Mouse (Mus musculus) limb, embryonic 14.5 days (tissue): Measurements from ENCODE around the gene Cnnm3. TPM values are rescaled to one million over a fixed set of nuclear protein-coding genes. Genes with fewer than 3 reads are reported as not detected.

Experiments
- ATAC-seq: fragments of 200-750 bp; cut with Nextera tagmentation; 2 replicates; pipeline ENCODE4 v1.8.0; 2017; ENCODE audit warnings: low read depth, moderate number of reproducible peaks, moderate TSS enrichment; ENCODE audit not compliant: low FRiP score
- DNase-seq: peaks from one replicate; pipeline ENCODE4 v3.0.0-alpha.2; 2015; ENCODE audit warnings: low spot score
- H3K27ac ChIP-seq: fragments of 300-500 bp; sonication (generic); replicated peaks from 2 replicates; pipeline ENCODE4 v1.5.1; 2014; ENCODE audit warnings: low read depth, mild to moderate bottlenecking, low read length, moderate library complexity, mixed read lengths
- H3K27me3 ChIP-seq: fragments of 300-500 bp; sonication (generic); 2 replicates; pipeline ENCODE4 v1.6.1; 2014; ENCODE audit warnings: low read length, mixed read lengths; ENCODE audit not compliant: control insufficient read depth, insufficient read depth
- H3K36me3 ChIP-seq: fragments of 300-500 bp; sonication (generic); 2 replicates; pipeline ENCODE4 v1.6.1; 2014; ENCODE audit warnings: mild to moderate bottlenecking, low read length, moderate library complexity, mixed read lengths; ENCODE audit not compliant: control insufficient read depth, insufficient read depth
- H3K4me1 ChIP-seq: fragments of 300-500 bp; sonication (generic); 2 replicates; pipeline ENCODE4 v1.6.1; 2014; ENCODE audit warnings: antibody characterized with exemption, low read length, mixed read lengths; ENCODE audit not compliant: control insufficient read depth, insufficient read depth
- H3K4me2 ChIP-seq: fragments of 300-500 bp; sonication (generic); replicated peaks from 2 replicates; pipeline ENCODE4 v1.6.1; 2014; ENCODE audit warnings: low read depth, mild to moderate bottlenecking, low read length, moderate library complexity; ENCODE audit not compliant: severe bottlenecking
- H3K4me3 ChIP-seq: fragments of 300-500 bp; sonication (generic); replicated peaks from 2 replicates; pipeline ENCODE4 v1.5.1; 2014; ENCODE audit warnings: low read length
- H3K9ac ChIP-seq: fragments of 300-500 bp; sonication (generic); 2 replicates; pipeline ENCODE4 v1.6.1; 2014; ENCODE audit warnings: mild to moderate bottlenecking, low read depth, low read length, moderate library complexity; ENCODE audit not compliant: severe bottlenecking
- H3K9me3 ChIP-seq: fragments of 300-500 bp; sonication (generic); 2 replicates; pipeline ENCODE4 v1.6.1; 2016; ENCODE audit warnings: low read length; ENCODE audit not compliant: control insufficient read depth
- POLR2A ChIP-seq: fragments of 200-500 bp; IDR thresholded peaks from 2 replicates; pipeline ENCODE4 v1.8.0; 2012; ENCODE audit warnings: inconsistent platforms, mild to moderate bottlenecking, moderate library complexity, borderline replicate concordance; ENCODE audit not compliant: insufficient read depth, insufficient read length; ENCODE audit errors: extremely low read depth
- WGBS: fragments of 180-500 bp; shearing (Covaris S2); extraction: QIAGEN DNeasy Blood & Tissue Kit; methylation state at CpG from one replicate; pipeline ENCODE4 v1.1.7; 2014; 5-methylcytosine and 5-hydroxymethylcytosine counted together
- microRNA-seq: library from miRNA; unstranded; fragments of <30 nt; microRNA quantifications from one replicate; pipeline ENCODE4, GENCODE M21; 2016
- polyA plus RNA-seq, 2 experiments: library from polyadenylated mRNA; depleted of rRNA in 1 of 2; stranded (reverse) in 1 of 2; unstranded in 1 of 2; fragments of >200 nt; fragmentation: Nextera tagmentation in 1 of 2; extraction: Ambion mirVana in 1 of 2; gene quantifications; 2 replicates each; pipeline versions ENCODE4 v1.2.1 to v1.2.3; 2012 to 2014

The Cnnm3 gene
- polyA plus RNA-seq, 2 experiments = 6.4 to 22.5 TPM

- Histone ChIP-seq H3K9ac (no peak overlapping the region), H3K27ac (no peak overlapping the region), H3K9me3 (no peaks in the 10 kb centered on the region), H3K4me1 (peaks cover 36% of the 10 kb centered on the region), H3K36me3 (no peaks in the 10 kb centered on the region), H3K4me2 (no peak overlapping the region), H3K27me3 (no peaks in the 10 kb centered on the region), H3K4me3 (no peak overlapping the region)
- 28% methylated on average over 4 of the region's 6 CpGs for WGBS
- ATAC-seq (no peak), DNase-seq (no peak)
- no peak for TF ChIP-seq POLR2A
Measured at GRCm38 (mm10) chr1:36576991-36577675, 65.5 kb downstream of the Cnnm3 start.

Small RNAs within 50 kb of the gene (microRNA-seq; reads per million reads assigned to microRNA genes)
- not detected for gene Gm47280

Other genes starting within 250 kb of the Cnnm3 start
- gene Neurl3, start 237.2 kb upstream of the Cnnm3 start, polyA plus RNA-seq (2012; rRNA removed) = 3.0 and 3.7 TPM in 2 replicates
- gene Neurl3, start 237.2 kb upstream of the Cnnm3 start, polyA plus RNA-seq (2014; fragmentation: Nextera tagmentation; extraction: Ambion mirVana) = 1.8 and 1.9 TPM in 2 replicates
- 7.1 and 9.1 TPM in 2 replicates for gene Arid5a, start 204.1 kb upstream of the Cnnm3 start, polyA plus RNA-seq (2012; rRNA removed)
- gene Arid5a, start 204.1 kb upstream of the Cnnm3 start, polyA plus RNA-seq (2014; fragmentation: Nextera tagmentation; extraction: Ambion mirVana) = 8.0 and 9.6 TPM in 2 replicates
- 63.5 and 75.2 TPM in 2 replicates for gene Kansl3, start 142.7 kb upstream of the Cnnm3 start, polyA plus RNA-seq (2012; rRNA removed)
- gene Kansl3, start 142.7 kb upstream of the Cnnm3 start, polyA plus RNA-seq (2014; fragmentation: Nextera tagmentation; extraction: Ambion mirVana) = 38.6 and 43.9 TPM in 2 replicates
- gene Fer1l5, start 139.6 kb upstream of the Cnnm3 start, polyA plus RNA-seq (2012; rRNA removed) = 0.03 and 0.04 TPM in 2 replicates
- gene Fer1l5, start 139.6 kb upstream of the Cnnm3 start, polyA plus RNA-seq (2014; fragmentation: Nextera tagmentation; extraction: Ambion mirVana) = 0.50 and 0.80 TPM in 2 replicates
- gene Lman2l, start 66.6 kb upstream of the Cnnm3 start, polyA plus RNA-seq (2012; rRNA removed) = 32.2 and 40.7 TPM in 2 replicates
- 26.7 and 30.7 TPM in 2 replicates for gene Lman2l, start 66.6 kb upstream of the Cnnm3 start, polyA plus RNA-seq (2014; fragmentation: Nextera tagmentation; extraction: Ambion mirVana)
- gene Cnnm4, start 40.2 kb upstream of the Cnnm3 start, polyA plus RNA-seq (2012; rRNA removed) = 7.3 and 9.4 TPM in 2 replicates
- 13.1 and 15.1 TPM in 2 replicates for gene Cnnm4, start 40.2 kb upstream of the Cnnm3 start, polyA plus RNA-seq (2014; fragmentation: Nextera tagmentation; extraction: Ambion mirVana)
- gene Ankrd23, start 25.0 kb downstream of the Cnnm3 start, polyA plus RNA-seq (2012; rRNA removed) = 27.4 and 32.8 TPM in 2 replicates
- gene Ankrd23, start 25.0 kb downstream of the Cnnm3 start, polyA plus RNA-seq (2014; fragmentation: Nextera tagmentation; extraction: Ambion mirVana) = 9.9 and 11.6 TPM in 2 replicates
- 0.47 TPM in 1 of 2 replicates, not detected in the other for gene Gm42417, start 27.6 kb downstream of the Cnnm3 start, polyA plus RNA-seq (2012; rRNA removed)
- gene Gm42417, start 27.6 kb downstream of the Cnnm3 start, polyA plus RNA-seq (2014; fragmentation: Nextera tagmentation; extraction: Ambion mirVana) = not detected in 2 replicates
- 22.4 and 26.2 TPM in 2 replicates for gene Ankrd39, start 35.6 kb downstream of the Cnnm3 start, polyA plus RNA-seq (2012; rRNA removed)
- gene Ankrd39, start 35.6 kb downstream of the Cnnm3 start, polyA plus RNA-seq (2014; fragmentation: Nextera tagmentation; extraction: Ambion mirVana) = 22.5 and 22.9 TPM in 2 replicates
- 45.9 and 48.5 TPM in 2 replicates for gene Sema4c, start 46.5 kb downstream of the Cnnm3 start, polyA plus RNA-seq (2012; rRNA removed)
- 2.0 and 4.0 TPM in 2 replicates for gene Sema4c, start 46.5 kb downstream of the Cnnm3 start, polyA plus RNA-seq (2014; fragmentation: Nextera tagmentation; extraction: Ambion mirVana)
- 0.67 and 1.1 TPM in 2 replicates for gene Fam178b, start 171.3 kb downstream of the Cnnm3 start, polyA plus RNA-seq (2012; rRNA removed)
- gene Fam178b, start 171.3 kb downstream of the Cnnm3 start, polyA plus RNA-seq (2014; fragmentation: Nextera tagmentation; extraction: Ambion mirVana) = 1.1 and 1.5 TPM in 2 replicates
- gene Cox5b, start 179.6 kb downstream of the Cnnm3 start, polyA plus RNA-seq (2012; rRNA removed) = 291 and 342 TPM in 2 replicates
- 544 and 588 TPM in 2 replicates for gene Cox5b, start 179.6 kb downstream of the Cnnm3 start, polyA plus RNA-seq (2014; fragmentation: Nextera tagmentation; extraction: Ambion mirVana)
- 0.10 TPM in 1 of 2 replicates, not detected in the other for gene 4933424G06Rik, start 198.3 kb downstream of the Cnnm3 start, polyA plus RNA-seq (2012; rRNA removed)
- gene 4933424G06Rik, start 198.3 kb downstream of the Cnnm3 start, polyA plus RNA-seq (2014; fragmentation: Nextera tagmentation; extraction: Ambion mirVana) = not detected in 2 replicates
- gene Actr1b, start 202.6 kb downstream of the Cnnm3 start, polyA plus RNA-seq (2012; rRNA removed) = 162 and 189 TPM in 2 replicates
- gene Actr1b, start 202.6 kb downstream of the Cnnm3 start, polyA plus RNA-seq (2014; fragmentation: Nextera tagmentation; extraction: Ambion mirVana) = 85.7 and 93.1 TPM in 2 replicates
- gene Zap70, start 249.9 kb downstream of the Cnnm3 start, polyA plus RNA-seq (2012; rRNA removed) = 0.88 and 1.2 TPM in 2 replicates
- 0.54 and 0.91 TPM in 2 replicates for gene Zap70, start 249.9 kb downstream of the Cnnm3 start, polyA plus RNA-seq (2014; fragmentation: Nextera tagmentation; extraction: Ambion mirVana)